Comparison of ENCODE assay signal across 13 mouse cellular contexts in genomic region chr8:105957813-105958212, GRCm38 (mm10). TPM values are rescaled to one million over a fixed set of nuclear protein-coding genes. Genes with fewer than 3 reads are reported as not detected.
A peak's percentile ranks its signal among the peaks of the same experiment; 100 is the strongest.
DNase-seq lines count a peak whose midpoint lies in the region; ATAC-seq and TF ChIP-seq lines count a peak whose summit lies in the region.
"Had no signal": no experiment of that assay in that cellular context is flagged by ENCODE, and none has a peak within 500 bp of the region (broad histone marks: within the 10 kb centered on the region; RNA-seq: fewer than 3 reads in every experiment).

No protein-coding gene starts in this region.

- no peak overlapping the region for H3K9ac ChIP-seq in intestine, postnatal 0 days (ENCODE audit: low read depth, low read length)
- no peak overlapping the region for H3K9ac ChIP-seq in intestine, embryonic 16.5 days (ENCODE audit: low read depth, low read length)
- no peak overlapping the region for H3K9ac ChIP-seq in heart, embryonic 15.5 days
- no peak overlapping the region for H3K9ac ChIP-seq in midbrain, embryonic 15.5 days
- H3K9ac ChIP-seq: forebrain, embryonic 15.5 days; neural tube, embryonic 13.5 days had no signal

- H3K27ac ChIP-seq in intestine, postnatal 0 days (ENCODE audit: low read depth, low read length) = no peak overlapping the region
- no peak overlapping the region for H3K27ac ChIP-seq in intestine, embryonic 16.5 days (ENCODE audit: low read length)
- no peak overlapping the region for H3K27ac ChIP-seq in heart, embryonic 15.5 days
- no peak overlapping the region for H3K27ac ChIP-seq in midbrain, embryonic 15.5 days
- H3K27ac ChIP-seq: forebrain, embryonic 15.5 days; hindbrain, postnatal 0 days; neural tube, embryonic 13.5 days had no signal

- H3K4me1 ChIP-seq in intestine, postnatal 0 days (replicated peaks; ENCODE audit: control insufficient read depth, insufficient read depth, low read length) = no peaks in the 10 kb centered on the region
- H3K4me1 ChIP-seq in intestine, embryonic 16.5 days (ENCODE audit: control insufficient read depth, insufficient read depth, low read length) = no peaks in the 10 kb centered on the region; the same call in 1 of the 2 replicates
- H3K4me1 ChIP-seq in heart, embryonic 15.5 days (replicated peaks) = peaks cover 47% of the 10 kb centered on the region
- H3K4me1 ChIP-seq in midbrain, embryonic 15.5 days = no peaks in the 10 kb centered on the region
- H3K4me1 ChIP-seq: forebrain, embryonic 15.5 days; neural tube, embryonic 13.5 days had no signal

- no peak overlapping the region for H3K4me2 ChIP-seq in intestine, postnatal 0 days (replicated peaks; ENCODE audit: low read depth)
- no peak overlapping the region for H3K4me2 ChIP-seq in intestine, embryonic 16.5 days (ENCODE audit: low read depth, low read length)
- H3K4me2 ChIP-seq in heart, embryonic 15.5 days = no peak overlapping the region
- H3K4me2 ChIP-seq in midbrain, embryonic 15.5 days = no peak overlapping the region
- H3K4me2 ChIP-seq: forebrain, embryonic 15.5 days; neural tube, embryonic 13.5 days had no signal

- TF ChIP-seq CTCF in intestine, postnatal 0 days (IDR thresholded peaks at IDR 0.05; ENCODE audit: low read depth) = peak; percentile 22

- no peak overlapping the region for H3K4me3 ChIP-seq in intestine, postnatal 0 days (ENCODE audit: low read depth, low read length)
- no peak overlapping the region for H3K4me3 ChIP-seq in intestine, embryonic 16.5 days (ENCODE audit: low read length)
- H3K4me3 ChIP-seq in heart, embryonic 15.5 days = no peak overlapping the region
- H3K4me3 ChIP-seq in midbrain, embryonic 15.5 days = no peak overlapping the region
- H3K4me3 ChIP-seq: forebrain, embryonic 15.5 days; neural tube, embryonic 13.5 days had no signal

- H3K9me3 ChIP-seq in intestine, postnatal 0 days (ENCODE audit: control insufficient read depth) = no peaks in the 10 kb centered on the region
- no peaks in the 10 kb centered on the region for H3K9me3 ChIP-seq in intestine, embryonic 16.5 days (ENCODE audit: control insufficient read depth, low read length)
- no peaks in the 10 kb centered on the region for H3K9me3 ChIP-seq in heart, embryonic 15.5 days (replicated peaks)
- no peaks in the 10 kb centered on the region for H3K9me3 ChIP-seq in midbrain, embryonic 15.5 days
- H3K9me3 ChIP-seq: forebrain, embryonic 15.5 days; neural tube, embryonic 13.5 days had no signal

- WGBS in intestine, postnatal 0 days = 56% methylated on average over 2 of the region's 4 CpGs
- WGBS in intestine, embryonic 16.5 days = 52% methylated on average over 3 of the region's 4 CpGs
- WGBS in heart, embryonic 15.5 days = 38% methylated on average over 3 of the region's 4 CpGs
- 64% methylated on average over 4 of the region's 4 CpGs for WGBS in midbrain, embryonic 15.5 days

- no peak for ATAC-seq in intestine, postnatal 0 days
- no peak for ATAC-seq in intestine, embryonic 16.5 days
- peak; percentile 21; the same call in 1 of the 2 replicates for ATAC-seq in heart, embryonic 15.5 days (replicated peaks; ENCODE audit: insufficient number of reproducible peaks, insufficient read depth, low FRiP score, low read depth)
- ATAC-seq in inflammation-experienced regulatory T-cells, adult 6 months = no peak
- no peak for ATAC-seq in midbrain, embryonic 15.5 days (replicated peaks)
- ATAC-seq: forebrain, embryonic 15.5 days; hindbrain, postnatal 0 days had no signal

- H3K27me3 ChIP-seq in intestine, postnatal 0 days (replicated peaks; ENCODE audit: control insufficient read depth, insufficient read depth, low read length) = no peaks in the 10 kb centered on the region
- no peaks in the 10 kb centered on the region for H3K27me3 ChIP-seq in intestine, embryonic 16.5 days (replicated peaks; ENCODE audit: control insufficient read depth, insufficient read depth, low read length)
- H3K27me3 ChIP-seq in heart, embryonic 15.5 days = no peaks in the 10 kb centered on the region
- H3K27me3 ChIP-seq in midbrain, embryonic 15.5 days (replicated peaks) = no peaks in the 10 kb centered on the region
- H3K27me3 ChIP-seq: forebrain, embryonic 15.5 days; neural tube, embryonic 13.5 days had no signal

- peaks cover 8% of the 10 kb centered on the region for H3K36me3 ChIP-seq in intestine, postnatal 0 days (ENCODE audit: control insufficient read depth, insufficient read depth)
- 0 out of 2 replicates have a peak, but pooled peaks cover 4% of the 10 kb centered on the region for H3K36me3 ChIP-seq in intestine, embryonic 16.5 days (ENCODE audit: control insufficient read depth, insufficient read depth, low read length)
- H3K36me3 ChIP-seq in heart, embryonic 15.5 days = peaks cover 53% of the 10 kb centered on the region
- no peaks in the 10 kb centered on the region for H3K36me3 ChIP-seq in midbrain, embryonic 15.5 days (replicated peaks)
- H3K36me3 ChIP-seq: forebrain, embryonic 15.5 days; neural tube, embryonic 13.5 days had no signal

- peak; percentile 73 for DNase-seq in adipocyte (ENCODE audit: low spot score)
- DNase-seq in lung, adult 18-20 months = peak; percentile 50 to 63
- DNase-seq in spleen, postnatal 4 days (ENCODE audit: low spot score in 2 of 2) = no peak
- DNase-seq: cerebellum, postnatal 36 days; thymus, postnatal 36 days had no signal

RNA-seq across cellular contexts. Expression of gene Slc12a4, which starts 8.1 kb away (rescaled TPM):
- 6.8 and 8.0 TPM in 2 replicates for polyA plus RNA-seq in intestine, postnatal 0 days (2015; fragmentation: Nextera tagmentation; extraction: Ambion mirVana)
- 19.4 and 21.8 TPM in 2 replicates for polyA plus RNA-seq in intestine, embryonic 16.5 days (2015; fragmentation: Nextera tagmentation; extraction: Ambion mirVana)
- polyA plus RNA-seq in heart, embryonic 15.5 days (2015; fragmentation: Nextera tagmentation; extraction: Ambion mirVana) = 34.1 and 44.5 TPM in 2 replicates
- 1 to 10 TPM; 5.4 to 8.8 (median 6.4) TPM for polyA plus RNA-seq in inflammation-experienced regulatory T-cells, adult 6 months (2017; shearing (Covaris generic))
- polyA plus RNA-seq in midbrain, embryonic 15.5 days (2015; fragmentation: Nextera tagmentation; extraction: Ambion mirVana) = 7.5 and 9.1 TPM in 2 replicates

RNA-seq across cellular contexts. Expression of gene Lcat, which starts 14.6 kb away (rescaled TPM):
- polyA plus RNA-seq in intestine, postnatal 0 days (2015; fragmentation: Nextera tagmentation; extraction: Ambion mirVana) = 0.20 and 0.37 TPM in 2 replicates
- 1.7 and 2.8 TPM in 2 replicates for polyA plus RNA-seq in intestine, embryonic 16.5 days (2015; fragmentation: Nextera tagmentation; extraction: Ambion mirVana)
- polyA plus RNA-seq in heart, embryonic 15.5 days (2015; fragmentation: Nextera tagmentation; extraction: Ambion mirVana) = 1.3 and 1.7 TPM in 2 replicates
- under 1 TPM; 0.44 to 0.67 (median 0.45) TPM for polyA plus RNA-seq in inflammation-experienced regulatory T-cells, adult 6 months (2017; shearing (Covaris generic))
- polyA plus RNA-seq in midbrain, embryonic 15.5 days (2015; fragmentation: Nextera tagmentation; extraction: Ambion mirVana) = 1.6 and 2.0 TPM in 2 replicates

RNA-seq across cellular contexts. Expression of gene Psmb10, which starts 19.6 kb away (rescaled TPM):
- 186 and 204 TPM in 2 replicates for polyA plus RNA-seq in intestine, postnatal 0 days (2015; fragmentation: Nextera tagmentation; extraction: Ambion mirVana)
- polyA plus RNA-seq in intestine, embryonic 16.5 days (2015; fragmentation: Nextera tagmentation; extraction: Ambion mirVana) = 115 and 116 TPM in 2 replicates
- polyA plus RNA-seq in heart, embryonic 15.5 days (2015; fragmentation: Nextera tagmentation; extraction: Ambion mirVana) = 59.4 and 93.4 TPM in 2 replicates
- 100 to 1,000 TPM; 368 to 388 (median 373) TPM for polyA plus RNA-seq in inflammation-experienced regulatory T-cells, adult 6 months (2017; shearing (Covaris generic))
- 64.3 and 65.3 TPM in 2 replicates for polyA plus RNA-seq in midbrain, embryonic 15.5 days (2015; fragmentation: Nextera tagmentation; extraction: Ambion mirVana)

RNA-seq across cellular contexts. Expression of gene Dpep3, which starts 21.4 kb away (rescaled TPM):
- not detected in 2 replicates for polyA plus RNA-seq in intestine, postnatal 0 days (2015; fragmentation: Nextera tagmentation; extraction: Ambion mirVana)
- polyA plus RNA-seq in intestine, embryonic 16.5 days (2015; fragmentation: Nextera tagmentation; extraction: Ambion mirVana) = not detected in 2 replicates
- polyA plus RNA-seq in heart, embryonic 15.5 days (2015; fragmentation: Nextera tagmentation; extraction: Ambion mirVana) = not detected in 2 replicates
- not detected for polyA plus RNA-seq in inflammation-experienced regulatory T-cells, adult 6 months (2017; shearing (Covaris generic))
- polyA plus RNA-seq in midbrain, embryonic 15.5 days (2015; fragmentation: Nextera tagmentation; extraction: Ambion mirVana) = not detected in 2 replicates
- polyA plus RNA-seq: forebrain, embryonic 15.5 days; hindbrain, postnatal 0 days; neural tube, embryonic 13.5 days had no signal

RNA-seq across cellular contexts. Expression of gene Ctrl, which starts 24.2 kb away (rescaled TPM):
- polyA plus RNA-seq in intestine, postnatal 0 days (2015; fragmentation: Nextera tagmentation; extraction: Ambion mirVana) = 0.63 and 1.4 TPM in 2 replicates
- 3.1 and 6.2 TPM in 2 replicates for polyA plus RNA-seq in intestine, embryonic 16.5 days (2015; fragmentation: Nextera tagmentation; extraction: Ambion mirVana)
- 0.84 and 0.85 TPM in 2 replicates for polyA plus RNA-seq in heart, embryonic 15.5 days (2015; fragmentation: Nextera tagmentation; extraction: Ambion mirVana)
- polyA plus RNA-seq in inflammation-experienced regulatory T-cells, adult 6 months (2017; shearing (Covaris generic)) = 1 to 10 TPM; 3.0 to 4.1 (median 3.4) TPM
- polyA plus RNA-seq in midbrain, embryonic 15.5 days (2015; fragmentation: Nextera tagmentation; extraction: Ambion mirVana) = 5.4 and 5.5 TPM in 2 replicates

Comparison
In these comparisons a context has a peak if more than half of its experiments do, and no peak if none do; other contexts are left out.
1. DNase-seq: peak in adipocyte (single experiment) and lung, adult 18-20 months (2 of 2); none in spleen, postnatal 4 days (0 of 2).